ENCODE assay signal across 8 mouse cellular contexts in the genomic region with DNA sequence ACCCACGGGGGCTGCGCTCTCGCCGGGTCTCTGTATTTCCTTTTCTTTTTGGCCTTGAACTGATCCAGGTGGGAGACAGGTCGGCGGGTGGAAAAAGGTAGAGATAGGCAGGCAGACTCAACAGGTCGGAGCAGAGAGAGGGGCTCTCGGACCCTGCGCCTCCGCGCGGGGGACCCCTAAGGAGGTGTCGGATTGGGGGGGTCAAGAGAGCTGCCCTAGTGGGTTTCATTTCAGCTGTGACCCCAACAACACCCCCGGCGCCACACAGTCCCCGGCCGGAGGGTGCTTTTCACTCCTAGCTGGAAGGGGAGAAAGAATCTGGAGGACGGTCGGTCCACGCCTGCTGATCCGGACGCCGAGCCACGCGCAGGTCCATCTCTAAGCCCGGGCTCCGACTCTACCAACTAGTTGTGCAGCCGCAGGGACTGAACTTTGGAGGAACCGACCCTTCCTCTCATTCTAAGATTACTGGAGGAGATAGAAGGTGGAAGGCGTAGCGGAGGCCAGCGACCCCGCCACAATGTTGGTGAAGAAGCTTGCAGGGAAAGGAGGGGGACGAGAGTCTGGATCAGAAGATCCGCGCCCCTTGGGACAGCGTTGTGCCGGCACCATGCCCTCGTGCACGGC. TPM values are rescaled to one million over a fixed set of nuclear protein-coding genes. Genes with fewer than 3 reads are reported as not detected.
DNase-seq lines count a peak whose midpoint lies in the region; TF ChIP-seq lines count a peak whose summit lies in the region.

No protein-coding gene starts in this region.

- no peak overlapping the region for H3K27ac ChIP-seq in cerebellum, adult 2 months (ENCODE audit: insufficient read depth, low read length)
- peak overlapping the region; percentile 62 for H3K27ac ChIP-seq in heart, embryonic 10.5 days
- H3K27ac ChIP-seq in midbrain, embryonic 10.5 days (replicated peaks), result peak overlapping the region; percentile 83

- H3K4me3 ChIP-seq in cerebellum, adult 2 months (replicated peaks; ENCODE audit: insufficient read depth, low read depth, low read length), result peak overlapping the region; percentile 47
- peak overlapping the region; percentile 76 for H3K4me3 ChIP-seq in heart, embryonic 10.5 days
- H3K4me3 ChIP-seq in midbrain, embryonic 10.5 days, result peak overlapping the region; percentile 72

- TF ChIP-seq CTCF in cerebellum, adult 2 months (IDR thresholded peaks at IDR 0.05; ENCODE audit: borderline replicate concordance, insufficient read depth, low read depth, low read length), result no peak

- WGBS in cerebellum, adult 2 months, result 2% methylated on average over 40 of the region's 40 CpGs
- whole genome bisulfite sequencing in heart, embryonic 10.5 days, result under 1% methylated on average over 40 of the region's 40 CpGs
- WGBS in midbrain, embryonic 10.5 days, result under 1% methylated on average over 40 of the region's 40 CpGs

- no peaks in the 10 kb centered on the region for H3K36me3 ChIP-seq in heart, embryonic 10.5 days
- H3K36me3 ChIP-seq in midbrain, embryonic 10.5 days, result no peaks in the 10 kb centered on the region

- no peaks in the 10 kb centered on the region for H3K9me3 ChIP-seq in heart, embryonic 10.5 days
- no peaks in the 10 kb centered on the region for H3K9me3 ChIP-seq in midbrain, embryonic 10.5 days (replicated peaks)

- H3K27me3 ChIP-seq in cerebellum, adult 2 months (ENCODE audit: control insufficient read depth, insufficient read depth, low read length), result no peaks in the 10 kb centered on the region
- no peaks in the 10 kb centered on the region for H3K27me3 ChIP-seq in heart, embryonic 10.5 days (ENCODE audit: insufficient read depth, poor library complexity, severe bottlenecking)
- peaks cover 38% of the 10 kb centered on the region for H3K27me3 ChIP-seq in midbrain, embryonic 10.5 days (ENCODE audit: low read depth, poor library complexity, severe bottlenecking)

- no peak for TF ChIP-seq POLR2A in cerebellum, adult 2 months (IDR thresholded peaks at IDR 0.05; ENCODE audit: borderline replicate concordance, insufficient read depth, low read length)

- H3K4me1 ChIP-seq in cerebellum, adult 2 months (ENCODE audit: control insufficient read depth, insufficient read depth, low read length), result no peaks in the 10 kb centered on the region
- peaks cover 4% of the 10 kb centered on the region; the same call in 1 of the 2 replicates for H3K4me1 ChIP-seq in heart, embryonic 10.5 days
- H3K4me1 ChIP-seq in midbrain, embryonic 10.5 days, result peaks cover 24% of the 10 kb centered on the region

- peak in 1 of 2 experiments; percentile 13 for DNase-seq in cerebellum, adult 2 months
- DNase-seq in cerebellum, adult 9-10 months, result no peak
- DNase-seq in right cerebral cortex, postnatal 25 days, result peak; percentile 28
- DNase-seq in right cerebral cortex, postnatal 14 days, result no peak
- no peak for DNase-seq in heart, embryonic 10.5 days (ENCODE audit: low spot score)
- DNase-seq in kidney, postnatal 14 days, result peak; percentile 20
- peak; percentile 53 for DNase-seq in midbrain, embryonic 10.5 days (ENCODE audit: low spot score)
- peak; percentile 9 for DNase-seq in yolk sac, embryonic 10.5 days (ENCODE audit: low spot score)

RNA-seq across cellular contexts. Expression of gene Col25a1, which starts 49.8 kb away (rescaled TPM):
- 3.5 and 3.7 TPM in 2 replicates for polyA plus RNA-seq in cerebellum, adult 2 months (2012; rRNA removed)
- polyA plus RNA-seq in heart, embryonic 10.5 days (2016; fragmentation: Nextera tagmentation; extraction: Ambion mirVana), result 1.4 and 3.9 TPM in 2 replicates
- polyA plus RNA-seq in midbrain, embryonic 10.5 days (2016; fragmentation: Nextera tagmentation; extraction: Ambion mirVana), result 1.5 and 2.4 TPM in 2 replicates

Comparison
In these comparisons a context has a peak if more than half of its experiments do, and no peak if none do; other contexts are left out.
1. DNase-seq: peak in right cerebral cortex, postnatal 25 days (single experiment), kidney, postnatal 14 days (single experiment), midbrain, embryonic 10.5 days (single experiment) and yolk sac, embryonic 10.5 days (single experiment); none in cerebellum, adult 9-10 months (single experiment), right cerebral cortex, postnatal 14 days (single experiment) and heart, embryonic 10.5 days (single experiment).
2. Peak in every context shown above with its lines, with median percentiles within 50 percentile points of each other: H3K4me3 ChIP-seq.